Mouse (Mus musculus): ENCODE results near the gene Atxn7l1.

- TF ChIP-seq POLR2A (IDR thresholded peaks at IDR 0.05; ENCODE audit: borderline replicate concordance, extremely low read depth, low read depth, low read length): no peak
- no peak for TF ChIP-seq CTCF (IDR thresholded peaks at IDR 0.05; ENCODE audit: insufficient read depth, low read length)
Observed at GRCm38 (mm10) chr12:33139083-33139482, 8.4 kb upstream of the Atxn7l1 start.

All from lung, adult 2 months (tissue).